ENCODE assay signal across 8 mouse cellular contexts in the genomic region with DNA sequence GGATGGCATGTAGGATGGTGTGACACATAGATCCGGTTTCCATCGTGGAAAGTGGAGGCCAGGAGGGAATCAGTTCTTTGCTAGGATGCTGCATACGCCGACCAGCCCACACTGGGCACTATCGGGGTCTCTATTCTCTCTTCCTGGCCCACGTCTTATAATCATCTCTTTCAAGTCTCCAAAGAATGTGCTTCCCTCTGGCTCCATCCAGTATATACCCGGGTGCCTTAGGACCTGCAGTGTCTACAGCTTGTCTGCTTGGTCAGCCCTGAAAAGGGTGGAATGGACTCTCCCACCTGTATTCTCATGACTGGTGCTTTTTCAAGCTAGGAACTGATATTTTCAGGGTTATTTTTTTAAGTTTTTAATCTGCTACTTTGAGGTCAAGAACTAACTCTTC. TPM values are rescaled to one million over a fixed set of nuclear protein-coding genes. Genes with fewer than 3 reads are reported as not detected.
A peak's percentile ranks its signal among the peaks of the same experiment; 100 is the strongest.
DNase-seq lines count a peak whose midpoint lies in the region; ATAC-seq and TF ChIP-seq lines count a peak whose summit lies in the region.

No protein-coding gene starts in this region.

- H3K4me2 ChIP-seq in hindbrain, embryonic 14.5 days (replicated peaks), result peak overlapping the region; percentile 71
- peak overlapping the region; percentile 62 for H3K4me2 ChIP-seq in midbrain, embryonic 14.5 days (ENCODE audit: low read length)

- no peaks in the 10 kb centered on the region for H3K9me3 ChIP-seq in hindbrain, embryonic 14.5 days (ENCODE audit: control insufficient read depth, low read length)
- no peaks in the 10 kb centered on the region for H3K9me3 ChIP-seq in midbrain, embryonic 14.5 days (ENCODE audit: control insufficient read depth, low read length)

- TF ChIP-seq POLR2A in kidney, adult 2 months (IDR thresholded peaks at IDR 0.05; ENCODE audit: low read depth, low read length), result peak; percentile 15

- peak; percentile 44 for DNase-seq in kidney, adult 2 months
- DNase-seq in kidney, postnatal 36 days, result no peak
- no peak for DNase-seq in hindbrain, embryonic 14.5 days (ENCODE audit: low spot score)
- peak; percentile 40 for DNase-seq in midbrain, embryonic 14.5 days
- DNase-seq in frontal cortex, postnatal 14 days (ENCODE audit: low spot score in 2 of 2), result no peak
- no peak for DNase-seq in c-Kit-positive CD71-positive TER-119-positive erythroid progenitor cells, embryonic 14.5 days (ENCODE audit: low spot score)
- no peak for DNase-seq in layer of hippocampus, postnatal 36 days

- no peaks in the 10 kb centered on the region for H3K27me3 ChIP-seq in kidney, adult 2 months (replicated peaks; ENCODE audit: control insufficient read depth, insufficient read depth, low read length)
- no peaks in the 10 kb centered on the region for H3K27me3 ChIP-seq in hindbrain, embryonic 14.5 days (ENCODE audit: control insufficient read depth, insufficient read depth, low read length)
- H3K27me3 ChIP-seq in midbrain, embryonic 14.5 days (ENCODE audit: control insufficient read depth, insufficient read depth, low read length), result no peaks in the 10 kb centered on the region

- 18% methylated on average over 7 of the region's 7 CpGs for WGBS in kidney, adult 2 months
- 32% methylated on average over 7 of the region's 7 CpGs for WGBS in hindbrain, embryonic 14.5 days
- 29% methylated on average over 7 of the region's 7 CpGs for WGBS in midbrain, embryonic 14.5 days

- peak overlapping the region; percentile 83 for H3K4me3 ChIP-seq in kidney, adult 2 months (ENCODE audit: insufficient read depth, low read depth, low read length)
- peak overlapping the region; percentile 78 for H3K4me3 ChIP-seq in brown adipose tissue, adult 24 weeks (ENCODE audit: insufficient read depth, low read depth, low read length)
- peak overlapping the region; percentile 67 for H3K4me3 ChIP-seq in hindbrain, embryonic 14.5 days (replicated peaks; ENCODE audit: low read length)
- H3K4me3 ChIP-seq in midbrain, embryonic 14.5 days (replicated peaks; ENCODE audit: low read depth, low read length), result peak overlapping the region; percentile 86

- ATAC-seq in hindbrain, embryonic 14.5 days (ENCODE audit: low FRiP score), result no peak
- no peak for ATAC-seq in midbrain, embryonic 14.5 days (ENCODE audit: low FRiP score, low TSS enrichment)

- TF ChIP-seq CTCF in kidney, adult 2 months (conservative IDR thresholded peaks at IDR 0.05; ENCODE audit: insufficient read depth, insufficient read length, low read depth, low read length), result no peak

- peak overlapping the region; percentile 85 for H3K9ac ChIP-seq in hindbrain, embryonic 14.5 days
- peak overlapping the region; percentile 87 for H3K9ac ChIP-seq in midbrain, embryonic 14.5 days (replicated peaks; ENCODE audit: low read length)

- peak overlapping the region; percentile 95 for H3K27ac ChIP-seq in kidney, adult 2 months (ENCODE audit: insufficient read depth, low read depth, low read length)
- H3K27ac ChIP-seq in brown adipose tissue, adult 24 weeks (replicated peaks; ENCODE audit: low read depth, low read length), result peak overlapping the region; percentile 80
- H3K27ac ChIP-seq in hindbrain, embryonic 14.5 days, result peak overlapping the region; percentile 90
- H3K27ac ChIP-seq in midbrain, embryonic 14.5 days (replicated peaks; ENCODE audit: low read depth, low read length), result peak overlapping the region; percentile 95; the same call in 1 of the 2 replicates

- H3K36me3 ChIP-seq in kidney, adult 2 months (ENCODE audit: control insufficient read depth, insufficient read depth, low read length), result peaks cover 8% of the 10 kb centered on the region; the same call in 1 of the 2 replicates
- H3K36me3 ChIP-seq in hindbrain, embryonic 14.5 days (replicated peaks; ENCODE audit: control insufficient read depth, insufficient read depth), result no peaks in the 10 kb centered on the region
- H3K36me3 ChIP-seq in midbrain, embryonic 14.5 days (ENCODE audit: control insufficient read depth, insufficient read depth, low read length), result no peaks in the 10 kb centered on the region

- H3K4me1 ChIP-seq in kidney, adult 2 months (ENCODE audit: control insufficient read depth, insufficient read depth, low read length), result peaks cover 14% of the 10 kb centered on the region
- H3K4me1 ChIP-seq in brown adipose tissue, adult 24 weeks (ENCODE audit: control insufficient read depth, insufficient read depth, insufficient read length, low read length), result peaks cover 24% of the 10 kb centered on the region; the same call in 1 of the 2 replicates
- peaks cover 54% of the 10 kb centered on the region for H3K4me1 ChIP-seq in hindbrain, embryonic 14.5 days (replicated peaks; ENCODE audit: control insufficient read depth, insufficient read depth, low read length)
- peaks cover 55% of the 10 kb centered on the region for H3K4me1 ChIP-seq in midbrain, embryonic 14.5 days (ENCODE audit: control insufficient read depth, insufficient read depth, low read length)

RNA-seq across cellular contexts. Expression of gene Atp1a1, which starts 1.3 kb away (rescaled TPM):
- polyA plus RNA-seq in kidney, adult 2 months (2012; rRNA removed), result 2,267 and 2,428 TPM in 2 replicates
- polyA plus RNA-seq in brown adipose tissue, adult 24 weeks (2012; ENCODE audit: insufficient read depth, insufficient read length, missing spikeins), result 26.7 and 27.0 TPM in 2 replicates
- 105 and 112 TPM in 2 replicates for polyA plus RNA-seq in hindbrain, embryonic 14.5 days (2014; fragmentation: Nextera tagmentation; extraction: Ambion mirVana)
- 80.9 and 84.7 TPM in 2 replicates for polyA plus RNA-seq in midbrain, embryonic 14.5 days (2014; fragmentation: Nextera tagmentation; extraction: Ambion mirVana)
- 100 to 1,000 TPM; 462 to 484 TPM for total RNA-seq in layer of hippocampus, postnatal 36 days (2021)

Comparison
In these comparisons a context has a peak if more than half of its experiments do, and no peak if none do; other contexts are left out.
1. DNase-seq: peak in kidney, adult 2 months (single experiment) and midbrain, embryonic 14.5 days (single experiment); none in kidney, postnatal 36 days (0 of 2), hindbrain, embryonic 14.5 days (single experiment), frontal cortex, postnatal 14 days (0 of 2), c-Kit-positive CD71-positive TER-119-positive erythroid progenitor cells, embryonic 14.5 days (single experiment) and layer of hippocampus, postnatal 36 days (0 of 2).
2. RNA of gene Atp1a1, which starts 1.3 kb away (polyA plus RNA-seq): 2,267 to 2,428 TPM in kidney, adult 2 months; 105 to 112 TPM in hindbrain, embryonic 14.5 days, 80.9 to 84.7 TPM in midbrain, embryonic 14.5 days and 26.7 to 27.0 TPM in brown adipose tissue, adult 24 weeks; every median in the first group is over 10 times any median in the second.
3. Peak in every context shown above with its lines, with median percentiles within 50 percentile points of each other: H3K27ac ChIP-seq and H3K4me3 ChIP-seq.